In genomic region chr11:36958102-36958501, GRCm38 (mm10) we compare ENCODE assay signal across 27 mouse cellular contexts.
DNase-seq lines count a peak whose midpoint lies in the region; ATAC-seq and TF ChIP-seq lines count a peak whose summit lies in the region.
"Had no signal": no experiment of that assay in that cellular context is flagged by ENCODE, and none has a peak within 500 bp of the region (broad histone marks: within the 10 kb centered on the region; RNA-seq: fewer than 3 reads in every experiment).

No protein-coding gene starts in this region.

- DNase-seq in kidney, postnatal 14 days, result no peak
- peak; percentile 7 for DNase-seq in midbrain, postnatal 0 days (ENCODE audit: low spot score)
- DNase-seq in midbrain, embryonic 14.5 days, result no peak
- peak; percentile 5 for DNase-seq in brain, embryonic 14.5 days (ENCODE audit: low read depth)
- no peak for DNase-seq in heart, adult 11 months
- DNase-seq: adrenal gland, adult 2 months; adrenal gland, postnatal 14 days; cerebellum, adult 11-12 months; cerebellum, adult 8-10 months; cerebellum, postnatal 10 days; cerebellum, postnatal 36 days; embryo, embryonic 11 days; gastrocnemius, postnatal 25 days; heart, adult 2 months; heart, postnatal 14 days; heart, postnatal 4 days had no signal

- no peaks in the 10 kb centered on the region; the same call in 1 of the 2 replicates for H3K4me1 ChIP-seq in kidney, embryonic 15.5 days
- no peaks in the 10 kb centered on the region for H3K4me1 ChIP-seq in midbrain, postnatal 0 days (ENCODE audit: insufficient read depth, low read length)
- no peaks in the 10 kb centered on the region for H3K4me1 ChIP-seq in midbrain, embryonic 14.5 days (ENCODE audit: control insufficient read depth, insufficient read depth, low read length)
- H3K4me1 ChIP-seq: embryonic facial prominence, embryonic 10.5 days; embryonic facial prominence, embryonic 13.5 days; forebrain, embryonic 12.5 days; forebrain, embryonic 15.5 days; heart, embryonic 10.5 days; heart, embryonic 13.5 days; hindbrain, embryonic 12.5 days; hindbrain, embryonic 15.5 days had no signal

- 72% methylated on average over 5 of the region's 5 CpGs for WGBS in kidney, embryonic 15.5 days
- WGBS in midbrain, postnatal 0 days, result 66% methylated on average over 5 of the region's 5 CpGs
- 74% methylated on average over 5 of the region's 5 CpGs for whole genome bisulfite sequencing in midbrain, embryonic 14.5 days

- no peak for TF ChIP-seq CTCF in midbrain, postnatal 0 days (IDR thresholded peaks at IDR 0.05)
- no peak for TF ChIP-seq CTCF in brain, embryonic 14.5 days (IDR thresholded peaks at IDR 0.05; ENCODE audit: borderline replicate concordance, extremely low read depth, insufficient read depth, insufficient read length)

- TF ChIP-seq POLR2A in brain, embryonic 14.5 days (IDR thresholded peaks at IDR 0.05; ENCODE audit: borderline replicate concordance, extremely low read depth, insufficient read depth, insufficient read length, poor library complexity, severe bottlenecking), result no peak

- H3K9me3 ChIP-seq in kidney, embryonic 15.5 days (replicated peaks), result no peaks in the 10 kb centered on the region
- no peaks in the 10 kb centered on the region for H3K9me3 ChIP-seq in midbrain, postnatal 0 days (ENCODE audit: low read length)
- H3K9me3 ChIP-seq in midbrain, embryonic 14.5 days (ENCODE audit: control insufficient read depth, low read length), result no peaks in the 10 kb centered on the region
- H3K9me3 ChIP-seq: embryonic facial prominence, embryonic 10.5 days; embryonic facial prominence, embryonic 13.5 days; forebrain, embryonic 12.5 days; forebrain, embryonic 15.5 days; heart, embryonic 10.5 days; heart, embryonic 13.5 days; hindbrain, embryonic 12.5 days; hindbrain, embryonic 15.5 days had no signal

- ATAC-seq in kidney, embryonic 15.5 days (replicated peaks; ENCODE audit: low FRiP score), result peak; percentile 88
- ATAC-seq in midbrain, postnatal 0 days (ENCODE audit: low FRiP score), result no peak
- no peak for ATAC-seq in midbrain, embryonic 14.5 days (ENCODE audit: low FRiP score, low TSS enrichment)
- ATAC-seq: CD4-positive, CD25-positive, alpha-beta regulatory T cell, adult 4 months; forebrain, embryonic 15.5 days had no signal

- peak overlapping the region; percentile 30; the same call in 1 of the 2 replicates for H3K4me2 ChIP-seq in kidney, embryonic 15.5 days
- no peak overlapping the region for H3K4me2 ChIP-seq in midbrain, postnatal 0 days (ENCODE audit: low read depth, low read length, poor library complexity, severe bottlenecking)
- no peak overlapping the region for H3K4me2 ChIP-seq in midbrain, embryonic 14.5 days (ENCODE audit: low read length)
- H3K4me2 ChIP-seq: embryonic facial prominence, embryonic 13.5 days; forebrain, embryonic 12.5 days; forebrain, embryonic 15.5 days; heart, embryonic 13.5 days; hindbrain, embryonic 12.5 days; hindbrain, embryonic 15.5 days had no signal

- H3K27me3 ChIP-seq in kidney, embryonic 15.5 days, result no peaks in the 10 kb centered on the region
- no peaks in the 10 kb centered on the region for H3K27me3 ChIP-seq in midbrain, postnatal 0 days (ENCODE audit: insufficient read depth, low read length)
- H3K27me3 ChIP-seq in midbrain, embryonic 14.5 days (ENCODE audit: control insufficient read depth, insufficient read depth, low read length), result no peaks in the 10 kb centered on the region
- H3K27me3 ChIP-seq: embryonic facial prominence, embryonic 13.5 days; forebrain, embryonic 12.5 days; forebrain, embryonic 15.5 days; heart, embryonic 13.5 days; hindbrain, embryonic 12.5 days; hindbrain, embryonic 15.5 days had no signal

- H3K36me3 ChIP-seq in kidney, embryonic 15.5 days, result no peaks in the 10 kb centered on the region
- no peaks in the 10 kb centered on the region for H3K36me3 ChIP-seq in midbrain, postnatal 0 days (ENCODE audit: insufficient read depth, low read length)
- no peaks in the 10 kb centered on the region for H3K36me3 ChIP-seq in midbrain, embryonic 14.5 days (ENCODE audit: control insufficient read depth, insufficient read depth, low read length)
- H3K36me3 ChIP-seq: embryonic facial prominence, embryonic 10.5 days; embryonic facial prominence, embryonic 13.5 days; forebrain, embryonic 12.5 days; forebrain, embryonic 15.5 days; heart, embryonic 10.5 days; heart, embryonic 13.5 days; hindbrain, embryonic 12.5 days; hindbrain, embryonic 15.5 days had no signal

- peak overlapping the region; percentile 20; the same call in 1 of the 2 replicates for H3K27ac ChIP-seq in kidney, embryonic 15.5 days
- H3K27ac ChIP-seq in midbrain, postnatal 0 days (ENCODE audit: low read depth, low read length), result no peak overlapping the region
- H3K27ac ChIP-seq in midbrain, embryonic 14.5 days (replicated peaks; ENCODE audit: low read depth, low read length), result no peak overlapping the region
- H3K27ac ChIP-seq: embryonic facial prominence, embryonic 10.5 days; embryonic facial prominence, embryonic 13.5 days; forebrain, embryonic 12.5 days; forebrain, embryonic 15.5 days; heart, adult 2 months; heart, embryonic 10.5 days; heart, embryonic 13.5 days; hindbrain, embryonic 12.5 days; hindbrain, embryonic 15.5 days had no signal

- H3K4me3 ChIP-seq in kidney, embryonic 15.5 days (replicated peaks), result no peak overlapping the region
- no peak overlapping the region for H3K4me3 ChIP-seq in midbrain, postnatal 0 days (ENCODE audit: low read depth, low read length)
- H3K4me3 ChIP-seq in midbrain, embryonic 14.5 days (replicated peaks; ENCODE audit: low read depth, low read length), result no peak overlapping the region
- H3K4me3 ChIP-seq: embryonic facial prominence, embryonic 10.5 days; embryonic facial prominence, embryonic 13.5 days; erythroblast, embryonic 14.5 days; forebrain, embryonic 12.5 days; forebrain, embryonic 15.5 days; heart, adult 2 months; heart, embryonic 10.5 days; heart, embryonic 13.5 days; hindbrain, embryonic 12.5 days; hindbrain, embryonic 15.5 days had no signal

- no peak overlapping the region for H3K9ac ChIP-seq in kidney, embryonic 15.5 days
- no peak overlapping the region for H3K9ac ChIP-seq in midbrain, postnatal 0 days (replicated peaks; ENCODE audit: low read length, poor library complexity, severe bottlenecking)
- no peak overlapping the region for H3K9ac ChIP-seq in midbrain, embryonic 14.5 days (replicated peaks; ENCODE audit: low read length)
- H3K9ac ChIP-seq: embryonic facial prominence, embryonic 13.5 days; forebrain, embryonic 12.5 days; forebrain, embryonic 15.5 days; heart, embryonic 13.5 days; hindbrain, embryonic 12.5 days; hindbrain, embryonic 15.5 days had no signal

Comparison
In these comparisons a context has a peak if more than half of its experiments do, and no peak if none do; other contexts are left out.
1. DNase-seq: peak in midbrain, postnatal 0 days (single experiment) and brain, embryonic 14.5 days (single experiment); none in kidney, postnatal 14 days (single experiment), midbrain, embryonic 14.5 days (single experiment) and heart, adult 11 months (single experiment).